Mouse (Mus musculus): ENCODE measurements around the gene Man1a2. TPM values are rescaled to one million over a fixed set of nuclear protein-coding genes. Genes with fewer than 3 reads are reported as not detected.

Man1a2 gene
- polyA plus RNA-seq, 1 experiment from 2014 or later = 68.7 TPM

DNA sequence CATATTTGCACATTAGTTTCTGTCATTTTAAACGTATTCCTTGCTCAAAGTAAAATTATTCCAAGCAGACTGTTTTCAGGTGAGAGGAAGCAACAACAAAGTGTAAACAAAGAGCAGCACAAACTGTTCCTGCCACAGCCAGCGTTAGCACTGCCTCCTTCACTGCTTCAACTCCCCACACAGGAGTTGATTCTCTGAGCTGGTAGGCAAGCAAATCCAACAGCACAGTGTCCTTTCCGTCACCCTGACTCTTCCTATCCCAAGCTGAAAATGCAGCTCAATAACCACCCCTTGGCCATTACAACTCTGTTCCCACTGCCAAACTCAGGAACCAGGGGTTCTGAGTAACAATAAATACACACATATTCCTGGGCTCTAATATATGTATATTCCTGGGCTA, 2.5 kb downstream of the Man1a2 start:
- H3K36me3 ChIP-seq (ENCODE audit: control insufficient read depth, insufficient read depth, low read length) = no peaks in the 10 kb centered on the region
- H3K4me2 ChIP-seq (replicated peaks; ENCODE audit: low read depth) = peak overlapping the region; percentile 54
- peaks cover 5% of the 10 kb centered on the region; the same call in 1 of the 2 replicates for H3K4me1 ChIP-seq (replicated peaks; ENCODE audit: control insufficient read depth, insufficient read depth)
- no peaks in the 10 kb centered on the region for H3K9me3 ChIP-seq (ENCODE audit: control insufficient read depth, low read length)
- TF ChIP-seq EP300 (optimal IDR thresholded peaks at IDR 0.05) = no peak
- TF ChIP-seq CTCF (IDR thresholded peaks at IDR 0.05; ENCODE audit: low read depth) = no peak
- H3K27me3 ChIP-seq (ENCODE audit: control insufficient read depth, insufficient read depth, low read length) = no peaks in the 10 kb centered on the region
- H3K4me3 ChIP-seq (ENCODE audit: low read depth, low read length) = peak overlapping the region; percentile 35
- peak overlapping the region; percentile 38; the same call in 1 of the 2 replicates for H3K9ac ChIP-seq (ENCODE audit: low read length)
- no peak overlapping the region for H3K27ac ChIP-seq (replicated peaks)
- ATAC-seq (ENCODE audit: low FRiP score, low TSS enrichment) = no peak
- 16% methylated on average over 3 of the region's 3 CpGs for WGBS
- DNase-seq (ENCODE audit: low spot score) = no peak

DNA sequence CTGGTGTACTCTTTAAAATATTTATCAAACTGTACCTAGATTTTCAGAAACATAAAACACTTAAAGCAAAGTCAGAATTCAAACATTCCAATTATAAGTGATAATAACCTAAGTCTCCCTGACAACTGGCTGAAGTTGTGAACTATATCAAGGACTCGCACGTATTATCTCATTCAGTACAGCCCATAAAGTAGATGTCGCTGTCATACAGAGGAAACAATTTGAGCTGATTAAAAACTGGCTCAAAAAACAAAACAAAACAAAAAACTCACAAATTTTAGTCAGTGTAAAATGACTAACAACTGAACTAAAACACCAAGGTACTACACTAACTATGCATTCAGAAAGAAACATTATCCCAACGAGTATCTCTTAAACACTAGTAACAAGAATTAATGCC, 3.0 kb downstream of the Man1a2 start:
- Histone ChIP-seq H3K27me3 (ENCODE audit: control insufficient read depth, insufficient read depth, low read length) (no peaks in the 10 kb centered on the region), H3K9me3 (ENCODE audit: control insufficient read depth, low read length) (no peaks in the 10 kb centered on the region), H3K9ac (ENCODE audit: low read length) (no peak overlapping the region), H3K27ac (replicated peaks) (no peak overlapping the region), H3K4me3 (ENCODE audit: low read depth, low read length) (no peak overlapping the region; the same call in 1 of the 2 replicates), H3K36me3 (ENCODE audit: control insufficient read depth, insufficient read depth, low read length) (no peaks in the 10 kb centered on the region), H3K4me1 (replicated peaks; ENCODE audit: control insufficient read depth, insufficient read depth) (peaks cover 5% of the 10 kb centered on the region; the same call in 1 of the 2 replicates), H3K4me2 (replicated peaks; ENCODE audit: low read depth) (peak overlapping the region; percentile 54)
- no peak for DNase-seq (ENCODE audit: low spot score)
- 29% methylated on average over 4 of the region's 4 CpGs for WGBS
- no peak for TF ChIP-seq CTCF (IDR thresholded peaks at IDR 0.05; ENCODE audit: low read depth)
- TF ChIP-seq EP300 (optimal IDR thresholded peaks at IDR 0.05) = no peak
- no peak for ATAC-seq (ENCODE audit: low FRiP score, low TSS enrichment)

- Histone ChIP-seq H3K9me3 (ENCODE audit: control insufficient read depth, low read length) (no peaks in the 10 kb centered on the region), H3K27ac (replicated peaks) (no peak overlapping the region), H3K9ac (ENCODE audit: low read length) (peak overlapping the region; percentile 32), H3K4me1 (replicated peaks; ENCODE audit: control insufficient read depth, insufficient read depth) (peaks cover 5% of the 10 kb centered on the region; the same call in 1 of the 2 replicates), H3K36me3 (ENCODE audit: control insufficient read depth, insufficient read depth, low read length) (no peaks in the 10 kb centered on the region), H3K4me2 (replicated peaks; ENCODE audit: low read depth) (peak overlapping the region; percentile 50), H3K27me3 (ENCODE audit: control insufficient read depth, insufficient read depth, low read length) (no peaks in the 10 kb centered on the region), H3K4me3 (ENCODE audit: low read depth, low read length) (peak overlapping the region; percentile 12; the same call in 1 of the 2 replicates)
- TF ChIP-seq EP300 (optimal IDR thresholded peaks at IDR 0.05) (no peak), CTCF (IDR thresholded peaks at IDR 0.05; ENCODE audit: low read depth) (no peak)
- no peak for DNase-seq (ENCODE audit: low spot score)
- WGBS = 17% methylated on average over 11 of the region's 11 CpGs
- ATAC-seq (ENCODE audit: low FRiP score, low TSS enrichment) = no peak
These were observed 3.7 kb downstream of the Man1a2 start for GRCm38 (mm10) chr3:100681448-100682092.

- no peak overlapping the region for H3K4me2 ChIP-seq (replicated peaks; ENCODE audit: low read depth)
- H3K36me3 ChIP-seq (ENCODE audit: control insufficient read depth, insufficient read depth, low read length) = no peaks in the 10 kb centered on the region
- TF ChIP-seq EP300 (optimal IDR thresholded peaks at IDR 0.05) = no peak
- TF ChIP-seq CTCF (IDR thresholded peaks at IDR 0.05; ENCODE audit: low read depth) = no peak
- WGBS = 66% methylated on average over 2 of the region's 2 CpGs
- H3K4me3 ChIP-seq (ENCODE audit: low read depth, low read length) = no peak overlapping the region
- no peak overlapping the region for H3K27ac ChIP-seq (replicated peaks)
- peaks cover 5% of the 10 kb centered on the region; the same call in 1 of the 2 replicates for H3K4me1 ChIP-seq (replicated peaks; ENCODE audit: control insufficient read depth, insufficient read depth)
- H3K9me3 ChIP-seq (ENCODE audit: control insufficient read depth, low read length) = no peaks in the 10 kb centered on the region
- DNase-seq (ENCODE audit: low spot score) = no peak
- H3K9ac ChIP-seq (ENCODE audit: low read length) = no peak overlapping the region
- no peaks in the 10 kb centered on the region for H3K27me3 ChIP-seq (ENCODE audit: control insufficient read depth, insufficient read depth, low read length)
- ATAC-seq (ENCODE audit: low FRiP score, low TSS enrichment) = no peak
These were observed 5.1 kb downstream of the Man1a2 start for GRCm38 (mm10) chr3:100680226-100680625.

- no peak for ATAC-seq (ENCODE audit: low FRiP score, low TSS enrichment)
- Histone ChIP-seq H3K4me1 (replicated peaks; ENCODE audit: control insufficient read depth, insufficient read depth) (peaks cover 5% of the 10 kb centered on the region; the same call in 1 of the 2 replicates), H3K36me3 (ENCODE audit: control insufficient read depth, insufficient read depth, low read length) (no peaks in the 10 kb centered on the region), H3K27me3 (ENCODE audit: control insufficient read depth, insufficient read depth, low read length) (no peaks in the 10 kb centered on the region), H3K4me3 (ENCODE audit: low read depth, low read length) (no peak overlapping the region), H3K9ac (ENCODE audit: low read length) (no peak overlapping the region), H3K27ac (replicated peaks) (no peak overlapping the region), H3K4me2 (replicated peaks; ENCODE audit: low read depth) (no peak overlapping the region), H3K9me3 (ENCODE audit: control insufficient read depth, low read length) (no peaks in the 10 kb centered on the region)
- WGBS = 69% methylated on average over 6 of the region's 6 CpGs
- TF ChIP-seq CTCF (IDR thresholded peaks at IDR 0.05; ENCODE audit: low read depth) = no peak
- TF ChIP-seq EP300 (optimal IDR thresholded peaks at IDR 0.05) = no peak
- DNase-seq (ENCODE audit: low spot score) = no peak
These were observed 6.2 kb downstream of the Man1a2 start for GRCm38 (mm10) chr3:100678951-100679570.

DNA sequence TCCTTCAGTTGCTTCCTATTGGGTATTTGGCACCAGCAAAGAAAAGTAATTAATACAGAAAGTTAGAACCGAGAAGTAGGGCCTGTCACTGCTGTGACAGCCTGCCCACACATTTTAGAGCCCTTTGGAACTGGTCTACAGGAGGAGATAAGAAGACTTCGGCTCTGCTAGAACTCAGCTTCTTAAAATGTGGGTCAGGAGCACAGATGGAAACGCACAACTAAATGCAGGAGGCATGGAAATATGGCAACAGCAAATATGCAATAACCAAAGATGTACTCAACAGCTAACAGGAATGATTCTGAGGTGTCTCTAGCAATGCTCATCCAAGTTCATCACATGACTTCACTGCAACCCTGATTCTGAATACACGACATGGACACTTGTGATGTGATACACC, 10.2 kb downstream of the Man1a2 start:
- DNase-seq (ENCODE audit: low spot score) = no peak
- no peak overlapping the region for H3K27ac ChIP-seq (replicated peaks)
- ATAC-seq (ENCODE audit: low FRiP score, low TSS enrichment) = no peak
- WGBS = 73% methylated on average over 4 of the region's 4 CpGs
- H3K4me3 ChIP-seq (ENCODE audit: low read depth, low read length) = no peak overlapping the region
- no peaks in the 10 kb centered on the region for H3K27me3 ChIP-seq (ENCODE audit: control insufficient read depth, insufficient read depth, low read length)
- no peaks in the 10 kb centered on the region for H3K36me3 ChIP-seq (ENCODE audit: control insufficient read depth, insufficient read depth, low read length)
- no peaks in the 10 kb centered on the region for H3K4me1 ChIP-seq (replicated peaks; ENCODE audit: control insufficient read depth, insufficient read depth)
- no peak for TF ChIP-seq CTCF (IDR thresholded peaks at IDR 0.05; ENCODE audit: low read depth)
- no peak for TF ChIP-seq EP300 (optimal IDR thresholded peaks at IDR 0.05)
- H3K9ac ChIP-seq (ENCODE audit: low read length) = no peak overlapping the region
- H3K4me2 ChIP-seq (replicated peaks; ENCODE audit: low read depth) = no peak overlapping the region
- no peaks in the 10 kb centered on the region for H3K9me3 ChIP-seq (ENCODE audit: control insufficient read depth, low read length)
